Mouse (Mus musculus): ENCODE measurements around the gene Sulf2. TPM values are rescaled to one million over a fixed set of nuclear protein-coding genes. Genes with fewer than 3 reads are reported as not detected.

The Sulf2 gene
- polyA plus RNA-seq, 1 experiment from 2014 or later = 94.7 TPM

- WGBS = 85% methylated on average over 7 of the region's 7 CpGs
- no peak overlapping the region for H3K4me3 ChIP-seq
- H3K4me1 ChIP-seq = peaks cover 41% of the 10 kb centered on the region
- no peak for DNase-seq (ENCODE audit: low spot score)
- no peaks in the 10 kb centered on the region for H3K9me3 ChIP-seq
- no peak overlapping the region for H3K27ac ChIP-seq
- peaks cover 79% of the 10 kb centered on the region for H3K36me3 ChIP-seq
- H3K27me3 ChIP-seq (ENCODE audit: insufficient read depth, poor library complexity, severe bottlenecking) = no peaks in the 10 kb centered on the region
These were observed 71.4 kb downstream of the Sulf2 start for GRCm38 (mm10) chr2:166084111-166084510.

- peaks cover 41% of the 10 kb centered on the region for H3K4me1 ChIP-seq
- no peak overlapping the region for H3K4me3 ChIP-seq
- H3K27ac ChIP-seq = no peak overlapping the region
- no peaks in the 10 kb centered on the region for H3K9me3 ChIP-seq
- no peaks in the 10 kb centered on the region for H3K27me3 ChIP-seq (ENCODE audit: insufficient read depth, poor library complexity, severe bottlenecking)
- DNase-seq (ENCODE audit: low spot score) = no peak
- peaks cover 80% of the 10 kb centered on the region for H3K36me3 ChIP-seq
- 76% methylated on average over 9 of the region's 9 CpGs for WGBS
These were observed 71.9 kb downstream of the Sulf2 start for GRCm38 (mm10) chr2:166083542-166084031.

GRCm38 (mm10) chr2:166082661-166083060, 72.8 kb downstream of the Sulf2 start:
- Histone ChIP-seq H3K36me3 (peaks cover 86% of the 10 kb centered on the region), H3K27me3 (ENCODE audit: insufficient read depth, poor library complexity, severe bottlenecking) (no peaks in the 10 kb centered on the region), H3K4me1 (peaks cover 41% of the 10 kb centered on the region), H3K9me3 (no peaks in the 10 kb centered on the region), H3K4me3 (no peak overlapping the region), H3K27ac (0 out of 2 replicates have a peak overlapping the region, but pooled peaks have one; percentile 89)
- DNase-seq (ENCODE audit: low spot score) = no peak
- 77% methylated on average over 10 of the region's 10 CpGs for WGBS

GRCm38 (mm10) chr2:166082193-166082592, 73.3 kb downstream of the Sulf2 start:
- Histone ChIP-seq H3K4me1 (peaks cover 44% of the 10 kb centered on the region), H3K4me3 (no peak overlapping the region), H3K9me3 (no peaks in the 10 kb centered on the region), H3K27ac (0 out of 2 replicates have a peak overlapping the region, but pooled peaks have one; percentile 89), H3K27me3 (ENCODE audit: insufficient read depth, poor library complexity, severe bottlenecking) (no peaks in the 10 kb centered on the region), H3K36me3 (peaks cover 86% of the 10 kb centered on the region)
- DNase-seq (ENCODE audit: low spot score) = peak; percentile 89
- WGBS = 51% methylated on average over 5 of the region's 5 CpGs

GRCm38 (mm10) chr2:166080967-166081750, 74.3 kb downstream of the Sulf2 start:
- Histone ChIP-seq H3K27ac (peak overlapping the region; percentile 89), H3K4me1 (peaks cover 46% of the 10 kb centered on the region), H3K9me3 (no peaks in the 10 kb centered on the region), H3K27me3 (ENCODE audit: insufficient read depth, poor library complexity, severe bottlenecking) (no peaks in the 10 kb centered on the region), H3K4me3 (peak overlapping the region; percentile 49), H3K36me3 (peaks cover 84% of the 10 kb centered on the region)
- peak; percentile 88 for DNase-seq (ENCODE audit: low spot score)
- WGBS = 68% methylated on average over 21 of the region's 21 CpGs

- DNase-seq (ENCODE audit: low spot score) = peak; percentile 93
- H3K36me3 ChIP-seq = peaks cover 82% of the 10 kb centered on the region
- H3K9me3 ChIP-seq = no peaks in the 10 kb centered on the region
- peaks cover 56% of the 10 kb centered on the region for H3K4me1 ChIP-seq
- H3K4me3 ChIP-seq = peak overlapping the region; percentile 49
- peak overlapping the region; percentile 89 for H3K27ac ChIP-seq
- 46% methylated on average over 17 of the region's 17 CpGs for WGBS
- no peaks in the 10 kb centered on the region for H3K27me3 ChIP-seq (ENCODE audit: insufficient read depth, poor library complexity, severe bottlenecking)
These were observed 75.2 kb downstream of the Sulf2 start for GRCm38 (mm10) chr2:166079961-166080885.

- Histone ChIP-seq H3K4me1 (peaks cover 66% of the 10 kb centered on the region), H3K27ac (peak overlapping the region; percentile 89; the same call in 1 of the 2 replicates)
These were observed 76.2 kb downstream of the Sulf2 start for GRCm38 (mm10) chr2:166079231-166079630.

GRCm38 (mm10) chr2:166077371-166077770, 78.1 kb downstream of the Sulf2 start:
- H3K27ac ChIP-seq = no peak overlapping the region
- H3K36me3 ChIP-seq = peaks cover 86% of the 10 kb centered on the region
- no peak for DNase-seq (ENCODE audit: low spot score)
- H3K4me1 ChIP-seq = peaks cover 64% of the 10 kb centered on the region
- no peak overlapping the region for H3K4me3 ChIP-seq
- WGBS = 82% methylated on average over 9 of the region's 9 CpGs
- H3K27me3 ChIP-seq (ENCODE audit: insufficient read depth, poor library complexity, severe bottlenecking) = no peaks in the 10 kb centered on the region
- no peaks in the 10 kb centered on the region for H3K9me3 ChIP-seq

More at GRCm38 (mm10) chr2:166079231-166079630, 76.2 kb downstream of the Sulf2 start:
- whole genome bisulfite sequencing = 92% methylated on average over 14 of the region's 14 CpGs
- H3K4me3 ChIP-seq = no peak overlapping the region
- H3K27me3 ChIP-seq (ENCODE audit: insufficient read depth, poor library complexity, severe bottlenecking) = no peaks in the 10 kb centered on the region
- no peaks in the 10 kb centered on the region for H3K9me3 ChIP-seq
- H3K36me3 ChIP-seq = peaks cover 86% of the 10 kb centered on the region
- DNase-seq (ENCODE audit: low spot score) = no peak

- no peak overlapping the region for H3K27ac ChIP-seq
- H3K36me3 ChIP-seq = peaks cover 88% of the 10 kb centered on the region
- H3K4me3 ChIP-seq = no peak overlapping the region
- H3K27me3 ChIP-seq (ENCODE audit: insufficient read depth, poor library complexity, severe bottlenecking) = no peaks in the 10 kb centered on the region
- H3K4me1 ChIP-seq = peaks cover 41% of the 10 kb centered on the region
- no peaks in the 10 kb centered on the region for H3K9me3 ChIP-seq
- no peak for DNase-seq (ENCODE audit: low spot score)
- WGBS = 61% methylated on average over 6 of the region's 6 CpGs
These were observed 81.1 kb downstream of the Sulf2 start for GRCm38 (mm10) chr2:166074322-166074721.

GRCm38 (mm10) chr2:166073082-166073481, 82.4 kb downstream of the Sulf2 start:
- 60% methylated on average over 10 of the region's 10 CpGs for WGBS

GRCm38 (mm10) chr2:166071889-166072288, 83.6 kb downstream of the Sulf2 start:
- Histone ChIP-seq H3K9me3 (no peaks in the 10 kb centered on the region), H3K27me3 (ENCODE audit: insufficient read depth, poor library complexity, severe bottlenecking) (no peaks in the 10 kb centered on the region), H3K27ac (no peak overlapping the region), H3K36me3 (peaks cover 85% of the 10 kb centered on the region), H3K4me1 (peaks cover 39% of the 10 kb centered on the region), H3K4me3 (no peak overlapping the region)
- 82% methylated on average over 9 of the region's 9 CpGs for WGBS
- DNase-seq (ENCODE audit: low spot score) = no peak

More at GRCm38 (mm10) chr2:166073082-166073481, 82.4 kb downstream of the Sulf2 start:
- DNase-seq (ENCODE audit: low spot score) = no peak
- Histone ChIP-seq H3K9me3 (no peaks in the 10 kb centered on the region), H3K4me1 (peaks cover 40% of the 10 kb centered on the region), H3K36me3 (peaks cover 87% of the 10 kb centered on the region), H3K27me3 (ENCODE audit: insufficient read depth, poor library complexity, severe bottlenecking) (no peaks in the 10 kb centered on the region), H3K4me3 (no peak overlapping the region), H3K27ac (no peak overlapping the region)

GRCm38 (mm10) chr2:166071481-166071880, 84.0 kb downstream of the Sulf2 start:
- Histone ChIP-seq H3K36me3 (peaks cover 85% of the 10 kb centered on the region), H3K4me3 (no peak overlapping the region), H3K4me1 (peaks cover 39% of the 10 kb centered on the region), H3K27ac (no peak overlapping the region), H3K27me3 (ENCODE audit: insufficient read depth, poor library complexity, severe bottlenecking) (no peaks in the 10 kb centered on the region), H3K9me3 (no peaks in the 10 kb centered on the region)
- 90% methylated on average over 5 of the region's 5 CpGs for WGBS
- no peak for DNase-seq (ENCODE audit: low spot score)
